Mouse (Mus musculus) embryonic facial prominence, embryonic 11.5 days (tissue): ENCODE data around the gene Aldob. TPM values are rescaled to one million over a fixed set of nuclear protein-coding genes. Genes with fewer than 3 reads are reported as not detected.

ENCODE experiments used
- ATAC-seq: fragments of 200-750 bp; cut with Nextera tagmentation; replicated peaks from 2 replicates; pipeline ENCODE4 v1.8.0; 2017; ENCODE audit warnings: low read depth; ENCODE audit not compliant: insufficient number of reproducible peaks, low FRiP score, low TSS enrichment
- DNase-seq: peaks from one replicate; pipeline ENCODE4 v3.0.0-alpha.2; 2015; ENCODE audit warnings: low spot score
- H3K27ac ChIP-seq: fragments of 300-500 bp; sonication (generic); replicated peaks from 2 replicates; pipeline ENCODE4 v1.5.1; 2014; ENCODE audit warnings: mild to moderate bottlenecking, low read depth, low read length, control low read depth
- H3K27me3 ChIP-seq: fragments of 300-500 bp; sonication (generic); 2 replicates; pipeline ENCODE4 v1.6.1; 2014; ENCODE audit warnings: mild to moderate bottlenecking, low read length, moderate library complexity, mixed read lengths; ENCODE audit not compliant: control insufficient read depth, insufficient read depth
- H3K36me3 ChIP-seq: fragments of 300-500 bp; sonication (generic); replicated peaks from 2 replicates; pipeline ENCODE4 v1.6.1; 2014; ENCODE audit warnings: low read depth, mild to moderate bottlenecking, low read length, moderate library complexity, mixed read lengths; ENCODE audit not compliant: control insufficient read depth, insufficient read depth
- H3K4me1 ChIP-seq: fragments of 300-500 bp; sonication (generic); 2 replicates; pipeline ENCODE4 v1.6.1; 2014; ENCODE audit warnings: low read length, mixed read lengths; ENCODE audit not compliant: control insufficient read depth, insufficient read depth
- H3K4me2 ChIP-seq: fragments of 300-500 bp; sonication (generic); 2 replicates; pipeline ENCODE4 v1.6.1; 2014; ENCODE audit warnings: low read depth, mild to moderate bottlenecking, control low read depth, low read length, moderate library complexity
- H3K4me3 ChIP-seq: fragments of 300-500 bp; sonication (generic); 2 replicates; pipeline ENCODE4 v1.5.1; 2014; ENCODE audit warnings: low read depth, low read length, control low read depth
- H3K9ac ChIP-seq: fragments of 300-500 bp; sonication (generic); replicated peaks from 2 replicates; pipeline ENCODE4 v1.6.1; 2014; ENCODE audit warnings: mild to moderate bottlenecking, control low read depth, low read length
- H3K9me3 ChIP-seq: fragments of 300-500 bp; sonication (generic); replicated peaks from 2 replicates; pipeline ENCODE4 v1.6.1; 2016; ENCODE audit warnings: mild to moderate bottlenecking, low read length, inconsistent platforms, mixed read lengths; ENCODE audit not compliant: control insufficient read depth
- WGBS: fragments of 180-500 bp; shearing (Covaris S2); extraction: QIAGEN DNeasy Blood & Tissue Kit; methylation state at CpG from one replicate; pipeline ENCODE4 v1.1.7; 2014; 5-methylcytosine and 5-hydroxymethylcytosine counted together
- polyA plus RNA-seq: library from polyadenylated mRNA; unstranded; fragments of >200 nt; fragmentation: Nextera tagmentation; extraction: Ambion mirVana; gene quantifications from 2 replicates; pipeline ENCODE4 v1.2.1, GENCODE M21; 2014

The Aldob gene
- polyA plus RNA-seq, 1 experiment from 2014 or later, result not detected

- WGBS, result 87% methylated on average over 1 of the region's 1 CpGs
- no peaks in the 10 kb centered on the region for H3K36me3 ChIP-seq
- H3K9ac ChIP-seq, result no peak overlapping the region
- no peak overlapping the region for H3K4me2 ChIP-seq
- no peak overlapping the region for H3K27ac ChIP-seq
- H3K9me3 ChIP-seq, result no peaks in the 10 kb centered on the region
- ATAC-seq (no peak), DNase-seq (no peak)
- H3K27me3 ChIP-seq, result no peaks in the 10 kb centered on the region
- no peak overlapping the region for H3K4me3 ChIP-seq
- H3K4me1 ChIP-seq, result no peaks in the 10 kb centered on the region
These were observed 45.8 kb downstream of the Aldob start for GRCm38 (mm10) chr4:49503563-49503962.

Other genes with a start within 250 kb of the Aldob start
- gene Acnat2, start 141.4 kb downstream of the Aldob start, polyA plus RNA-seq, result not detected in 2 replicates
- not detected in 2 replicates for gene Acnat1, start 75.6 kb downstream of the Aldob start, polyA plus RNA-seq
- not detected in 2 replicates for gene Baat, start 43.0 kb downstream of the Aldob start, polyA plus RNA-seq
- 107 and 119 TPM in 2 replicates for gene Mrpl50, start 28.5 kb downstream of the Aldob start, polyA plus RNA-seq
- 14.4 and 14.9 TPM in 2 replicates for gene Zfp189, start 28.4 kb downstream of the Aldob start, polyA plus RNA-seq
- gene Tmem246, start 48.3 kb upstream of the Aldob start, polyA plus RNA-seq, result 16.1 and 17.6 TPM in 2 replicates
- gene Rnf20, start 82.5 kb upstream of the Aldob start, polyA plus RNA-seq, result 70.7 and 77.3 TPM in 2 replicates
- gene Ppp3r2, start 132.5 kb upstream of the Aldob start, polyA plus RNA-seq, result not detected in 2 replicates